Mouse (Mus musculus): ENCODE measurements at regions not wholly inside any gene's neighbourhood (a gene's known extent, or its start where the extent isn't known, plus 50 kb on each side); places are given as distances from the start of the nearest gene placed in this dataset.
"Not testable (repeated sequence)": the region's sequence is repeated elsewhere in the genome, so short reads cannot be mapped to it uniquely, and the experiment has no call there.

- Histone ChIP-seq H3K27ac (no peak overlapping the region), H3K4me1 (0 out of 2 replicates have a peak, but pooled peaks cover 3% of the 10 kb centered on the region), H3K9me3 (replicated peaks) (no peaks in the 10 kb centered on the region), H3K9ac (no peak overlapping the region), H3K4me2 (no peak overlapping the region), H3K27me3 (no peaks in the 10 kb centered on the region), H3K36me3 (ENCODE audit: poor library complexity, severe bottlenecking) (no peaks in the 10 kb centered on the region), H3K4me3 (no peak overlapping the region)
- no peak for ATAC-seq
- 55% methylated on average over 4 of the region's 4 CpGs for WGBS
Measured at GRCm38 (mm10) chr6:4276607-4277006, 189.8 kb upstream of the Bet1 start.

DNA sequence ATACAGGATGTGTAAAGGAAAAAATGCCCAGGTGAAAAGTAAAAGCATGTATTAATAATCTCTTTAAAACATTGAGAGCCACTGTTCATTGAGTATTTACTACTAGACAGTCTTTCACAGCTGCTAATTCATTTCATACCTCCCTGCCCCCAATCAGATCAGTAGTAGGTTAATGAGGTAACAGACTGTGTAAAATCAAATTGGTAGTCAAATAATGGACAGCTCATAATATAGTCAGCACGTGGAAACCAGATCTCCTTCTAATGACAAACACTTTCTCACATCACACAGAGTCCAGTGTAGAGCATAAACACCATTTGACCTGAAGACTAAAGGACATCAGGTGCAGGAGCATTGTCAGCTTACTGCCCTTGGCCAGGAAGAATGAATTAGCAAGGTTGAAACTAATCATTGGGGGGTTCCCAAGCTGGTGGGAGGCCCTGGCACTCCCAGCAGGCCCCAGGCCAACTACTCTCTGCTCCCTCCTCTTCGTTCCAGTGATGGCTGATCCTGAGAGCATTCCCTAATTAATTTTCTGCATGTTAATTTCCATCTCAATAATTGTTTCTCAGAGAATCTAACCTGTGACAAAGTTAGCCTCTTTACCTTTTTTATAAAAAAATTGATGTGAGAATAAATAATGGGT is 190.6 kb upstream of the Bet1 start:
- Histone ChIP-seq H3K27me3 (no peaks in the 10 kb centered on the region), H3K4me3 (no peak overlapping the region), H3K4me2 (no peak overlapping the region), H3K36me3 (ENCODE audit: poor library complexity, severe bottlenecking) (no peaks in the 10 kb centered on the region), H3K9ac (no peak overlapping the region), H3K9me3 (replicated peaks) (no peaks in the 10 kb centered on the region), H3K27ac (no peak overlapping the region), H3K4me1 (0 out of 2 replicates have a peak, but pooled peaks cover 3% of the 10 kb centered on the region)
- WGBS, result 24% methylated on average over 2 of the region's 2 CpGs
- ATAC-seq, result 0 out of 2 replicates have a peak, but pooled peaks have one; percentile 50

- Histone ChIP-seq H3K9ac (no peak overlapping the region), H3K36me3 (ENCODE audit: poor library complexity, severe bottlenecking) (no peaks in the 10 kb centered on the region), H3K4me2 (no peak overlapping the region), H3K9me3 (replicated peaks) (no peaks in the 10 kb centered on the region), H3K4me3 (no peak overlapping the region), H3K27me3 (no peaks in the 10 kb centered on the region), H3K27ac (no peak overlapping the region), H3K4me1 (no peaks in the 10 kb centered on the region)
- 90% methylated on average over 2 of the region's 2 CpGs for WGBS
- no peak for ATAC-seq
Measured at GRCm38 (mm10) chr6:4291380-4291779, 204.6 kb upstream of the Bet1 start.

DNA sequence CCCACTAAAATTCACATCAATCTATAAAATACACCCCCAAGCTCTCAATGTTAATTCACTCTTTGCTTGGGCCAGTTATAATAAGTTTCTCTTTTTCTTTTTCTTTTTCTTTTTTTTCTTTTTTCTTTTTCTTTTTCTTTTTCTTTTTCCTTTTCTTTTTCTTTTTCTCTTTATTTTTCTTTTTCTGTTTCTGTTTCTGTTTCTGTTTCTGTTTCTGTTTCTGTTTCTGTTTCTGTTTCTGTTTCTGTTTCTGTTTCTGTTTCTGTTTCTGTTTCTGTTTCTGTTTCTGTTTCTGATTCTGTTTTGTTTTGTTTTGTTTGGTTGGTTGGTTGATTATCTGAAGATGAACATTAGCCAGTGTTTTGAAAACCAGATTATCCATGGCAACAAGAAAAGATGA is 201.2 kb upstream of the Col1a2 start:
- not testable (repeated sequence) for H3K9ac ChIP-seq, H3K4me1 ChIP-seq, ATAC-seq

DNA sequence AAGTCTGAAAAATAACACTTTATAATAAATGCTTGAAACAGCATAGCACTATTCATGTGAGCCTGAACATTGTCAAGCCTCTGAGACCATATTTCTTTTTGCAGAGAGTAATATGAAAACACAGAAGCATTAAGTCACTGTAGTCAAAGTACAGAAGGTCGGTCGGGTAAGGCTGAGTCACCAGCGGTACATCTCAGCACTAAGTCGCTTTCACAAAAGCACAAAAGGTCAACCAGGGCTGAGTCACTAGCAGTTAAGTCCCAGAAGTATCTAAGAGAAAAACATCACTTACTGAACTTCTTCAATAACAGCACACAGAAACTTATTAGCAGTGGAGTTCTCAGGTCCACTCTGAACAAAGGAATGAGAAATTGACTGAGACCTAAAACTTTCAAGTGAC is 154.7 kb upstream of the Col1a2 start:
- Histone ChIP-seq H3K27ac (no peak overlapping the region), H3K4me2 (no peak overlapping the region), H3K27me3 (no peaks in the 10 kb centered on the region), H3K36me3 (ENCODE audit: poor library complexity, severe bottlenecking) (no peaks in the 10 kb centered on the region), H3K4me1 (no peaks in the 10 kb centered on the region), H3K4me3 (no peak overlapping the region), H3K9ac (no peak overlapping the region), H3K9me3 (replicated peaks) (no peaks in the 10 kb centered on the region)
- no peak for ATAC-seq
- WGBS, result 89% methylated on average over 4 of the region's 4 CpGs

More for the DNA sequence above, 201.2 kb upstream of the Col1a2 start:
- H3K36me3 ChIP-seq (ENCODE audit: poor library complexity, severe bottlenecking); H3K9me3 ChIP-seq (replicated peaks); H3K27me3 ChIP-seq; H3K4me3 ChIP-seq; H3K27ac ChIP-seq; H3K4me2 ChIP-seq: not testable (repeated sequence)

DNA sequence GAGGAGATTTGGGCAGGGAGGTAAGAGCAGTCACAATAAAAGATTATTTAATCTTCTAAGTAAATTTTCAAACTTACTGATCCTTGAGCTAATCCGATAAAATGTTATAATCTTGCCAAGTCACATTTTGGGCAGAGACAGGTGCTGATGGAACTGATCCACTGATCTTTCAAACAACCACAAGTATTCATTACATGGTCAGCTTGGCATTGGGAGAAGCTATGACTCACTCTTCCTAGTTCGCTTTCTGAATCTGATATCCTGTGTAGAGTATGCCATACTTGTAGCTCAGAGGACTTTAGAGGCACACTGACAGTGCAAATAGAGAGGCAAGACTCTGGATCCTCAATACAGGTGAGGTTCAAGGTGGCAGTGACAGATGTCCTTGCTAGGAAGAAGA is 142.4 kb upstream of the Col1a2 start:
- WGBS, result 95% methylated on average over 2 of the region's 2 CpGs
- no peaks in the 10 kb centered on the region for H3K36me3 ChIP-seq (ENCODE audit: poor library complexity, severe bottlenecking)
- H3K4me2 ChIP-seq, result no peak overlapping the region
- H3K27me3 ChIP-seq, result no peaks in the 10 kb centered on the region
- no peak for ATAC-seq
- H3K9me3 ChIP-seq (replicated peaks), result no peaks in the 10 kb centered on the region
- no peak overlapping the region for H3K9ac ChIP-seq
- no peak overlapping the region for H3K27ac ChIP-seq
- no peak overlapping the region for H3K4me3 ChIP-seq
- no peaks in the 10 kb centered on the region for H3K4me1 ChIP-seq

DNA sequence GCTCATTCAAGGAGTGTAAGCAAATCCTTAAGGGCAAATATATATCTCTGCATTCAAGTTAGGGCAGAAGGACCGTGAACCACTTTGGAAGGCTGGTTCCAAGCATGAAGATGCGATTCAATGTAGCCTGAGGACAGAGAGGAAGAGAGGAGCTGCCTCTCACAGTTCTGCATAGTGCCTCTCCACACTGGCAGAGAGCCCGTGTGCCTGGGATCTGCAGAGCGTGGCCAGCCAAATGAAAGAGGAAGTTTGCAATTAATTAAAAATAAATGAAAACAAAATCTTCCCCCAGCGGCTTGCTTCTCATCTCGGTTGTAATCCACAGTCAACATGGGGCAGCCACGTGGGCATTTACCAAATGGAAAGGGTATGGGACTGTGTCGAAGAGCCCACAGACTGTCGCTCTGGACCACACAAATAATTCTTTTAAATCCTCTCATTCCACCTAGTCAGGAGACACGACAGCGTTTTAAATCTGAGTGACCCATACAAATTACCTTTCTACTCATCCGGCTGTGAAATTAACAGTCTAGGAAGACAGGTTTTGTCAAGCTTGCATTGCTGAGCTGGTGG is 129.1 kb upstream of the Col1a2 start:
- Histone ChIP-seq H3K36me3 (ENCODE audit: poor library complexity, severe bottlenecking) (no peaks in the 10 kb centered on the region), H3K9ac (no peak overlapping the region), H3K4me1 (no peaks in the 10 kb centered on the region), H3K9me3 (replicated peaks) (no peaks in the 10 kb centered on the region), H3K4me2 (no peak overlapping the region), H3K27ac (no peak overlapping the region), H3K27me3 (no peaks in the 10 kb centered on the region), H3K4me3 (no peak overlapping the region)
- ATAC-seq, result no peak
- WGBS, result 76% methylated on average over 12 of the region's 12 CpGs

DNA sequence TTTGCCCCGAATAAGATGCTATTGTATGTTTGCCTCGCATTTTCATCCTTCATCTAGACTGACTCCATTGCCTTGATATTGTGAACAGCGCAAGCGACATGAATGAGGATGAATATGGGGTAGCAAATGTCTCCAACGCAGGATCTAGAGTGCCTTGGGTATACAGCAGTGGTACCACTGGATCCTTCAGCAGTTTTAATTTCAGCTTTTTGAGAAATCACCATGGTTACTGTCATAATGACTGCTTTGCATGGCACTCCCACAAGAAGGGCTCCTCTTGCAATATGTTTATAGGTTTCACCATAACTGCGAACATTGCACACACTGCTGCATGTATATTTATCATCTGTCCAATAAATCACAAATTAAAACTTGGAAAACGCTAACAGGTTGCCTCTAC is 107.8 kb upstream of the Col1a2 start:
- Histone ChIP-seq H3K27me3 (no peaks in the 10 kb centered on the region), H3K27ac (no peak overlapping the region), H3K4me2 (no peak overlapping the region), H3K36me3 (ENCODE audit: poor library complexity, severe bottlenecking) (no peaks in the 10 kb centered on the region), H3K4me3 (no peak overlapping the region), H3K9ac (no peak overlapping the region), H3K4me1 (peaks cover 18% of the 10 kb centered on the region; the same call in 1 of the 2 replicates), H3K9me3 (replicated peaks) (no peaks in the 10 kb centered on the region)
- no peak for ATAC-seq
- WGBS, result 74% methylated on average over 7 of the region's 7 CpGs

GRCm38 (mm10) chr6:4397695-4398598 is 106.7 kb upstream of the Col1a2 start:
- Histone ChIP-seq H3K9me3 (replicated peaks) (no peaks in the 10 kb centered on the region), H3K4me2 (peak overlapping the region; percentile 27; the same call in 1 of the 2 replicates), H3K36me3 (ENCODE audit: poor library complexity, severe bottlenecking) (no peaks in the 10 kb centered on the region), H3K9ac (no peak overlapping the region), H3K4me1 (peaks cover 18% of the 10 kb centered on the region; the same call in 1 of the 2 replicates), H3K27ac (no peak overlapping the region), H3K27me3 (no peaks in the 10 kb centered on the region), H3K4me3 (no peak overlapping the region)
- 51% methylated on average over 16 of the region's 16 CpGs for WGBS
- peak; percentile 25 for ATAC-seq

DNA sequence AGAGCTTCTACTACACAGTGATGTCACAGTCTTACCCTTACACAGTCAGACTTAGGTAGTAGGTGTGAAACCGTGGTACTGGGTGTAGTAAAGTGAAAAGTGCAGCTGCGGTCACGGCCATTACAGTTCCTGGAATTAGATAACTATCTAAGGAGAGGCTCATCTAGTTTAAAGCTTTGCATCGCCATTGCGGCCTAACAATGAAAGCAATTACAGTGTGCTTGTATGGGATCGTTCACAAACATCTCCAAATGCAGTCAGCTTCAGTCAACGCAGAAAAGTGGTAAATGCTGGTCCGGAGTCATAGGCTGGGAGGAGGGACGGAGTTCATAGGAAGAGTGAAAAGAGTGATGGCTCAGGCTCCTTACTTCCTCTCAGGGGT is 106.0 kb upstream of the Col1a2 start:
- WGBS, result 84% methylated on average over 9 of the region's 9 CpGs
- ATAC-seq, result no peak

DNA sequence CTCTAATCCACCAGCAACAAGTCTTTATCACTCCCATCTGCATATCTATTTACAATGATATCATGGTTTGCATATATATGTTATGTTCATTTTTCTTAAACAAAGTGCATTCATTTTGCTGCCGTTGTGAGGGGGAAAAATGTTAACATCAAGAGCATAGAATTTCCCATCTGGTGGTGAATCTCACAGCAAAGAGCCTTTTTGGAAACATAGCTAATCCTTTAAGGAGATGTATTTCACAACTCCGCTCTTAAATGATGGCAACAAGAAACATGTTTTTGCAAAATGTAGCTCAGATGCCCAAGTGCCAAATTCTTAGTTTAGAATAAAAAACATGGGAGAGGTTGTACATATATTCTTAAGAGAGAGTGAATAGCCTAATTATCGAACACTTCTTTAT is 99.3 kb upstream of the Col1a2 start:
- ATAC-seq, result peak; percentile 8; the same call in 1 of the 2 replicates
- 92% methylated on average over 3 of the region's 3 CpGs for WGBS

More for the DNA sequence above, 106.0 kb upstream of the Col1a2 start:
- Histone ChIP-seq H3K4me2 (no peak overlapping the region), H3K4me3 (no peak overlapping the region), H3K4me1 (peaks cover 18% of the 10 kb centered on the region; the same call in 1 of the 2 replicates), H3K9me3 (replicated peaks) (no peaks in the 10 kb centered on the region), H3K27ac (no peak overlapping the region), H3K9ac (no peak overlapping the region), H3K36me3 (ENCODE audit: poor library complexity, severe bottlenecking) (no peaks in the 10 kb centered on the region), H3K27me3 (no peaks in the 10 kb centered on the region)

DNA sequence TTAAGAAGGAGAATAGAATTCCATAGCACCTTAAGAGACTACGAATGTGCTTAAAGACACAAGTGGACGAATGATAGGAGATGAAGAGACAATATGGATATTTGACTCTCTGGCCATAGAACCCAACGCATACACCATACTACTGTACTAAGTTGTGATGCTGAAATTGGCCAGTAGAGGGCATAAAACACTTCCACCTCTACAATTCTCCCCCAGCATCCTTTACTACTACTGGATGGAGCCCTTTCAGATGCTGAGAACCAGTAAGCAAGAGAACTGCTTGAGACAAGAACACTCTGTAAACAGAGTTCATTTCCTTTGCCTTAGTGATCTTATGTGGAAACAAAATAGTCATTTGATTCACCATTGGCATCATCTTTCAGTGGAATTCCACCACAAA is 96.9 kb upstream of the Col1a2 start:
- Histone ChIP-seq H3K36me3 (ENCODE audit: poor library complexity, severe bottlenecking) (no peaks in the 10 kb centered on the region), H3K4me3 (no peak overlapping the region), H3K4me2 (no peak overlapping the region), H3K9me3 (replicated peaks) (no peaks in the 10 kb centered on the region), H3K4me1 (no peaks in the 10 kb centered on the region), H3K27me3 (no peaks in the 10 kb centered on the region), H3K9ac (no peak overlapping the region), H3K27ac (no peak overlapping the region)
- peak; percentile 53; the same call in 1 of the 2 replicates for ATAC-seq
- WGBS, result 39% methylated on average over 3 of the region's 3 CpGs

More for the DNA sequence above, 99.3 kb upstream of the Col1a2 start:
- no peak overlapping the region for H3K4me2 ChIP-seq
- H3K36me3 ChIP-seq (ENCODE audit: poor library complexity, severe bottlenecking), result no peaks in the 10 kb centered on the region
- no peaks in the 10 kb centered on the region for H3K27me3 ChIP-seq
- no peaks in the 10 kb centered on the region for H3K4me1 ChIP-seq
- no peaks in the 10 kb centered on the region for H3K9me3 ChIP-seq (replicated peaks)
- H3K9ac ChIP-seq, result no peak overlapping the region
- H3K27ac ChIP-seq, result no peak overlapping the region
- no peak overlapping the region for H3K4me3 ChIP-seq

All from forebrain, embryonic 13.5 days (tissue).